Mouse (Mus musculus) adrenal gland, postnatal 4 days (tissue): ENCODE results near the gene Abcb4. TPM values are rescaled to one million over a fixed set of nuclear protein-coding genes. Genes with fewer than 3 reads are reported as not detected.
"Not testable (repeated sequence)": the region's sequence is repeated elsewhere in the genome, so short reads cannot be mapped to it uniquely, and the experiment has no call there.

Source experiments
- DNase-seq, 2 experiments: peaks; one replicate each; pipeline ENCODE4 v3.0.0; 2021 to 2022; ENCODE audit warnings: low spot score in 2 of 2, mixed read lengths in 2 of 2
- long read RNA-seq, 2 experiments: library from polyadenylated mRNA; stranded (forward); transcript quantifications; one replicate each; pipeline ENCODE4 v2.0.0; 2021
- total RNA-seq, 2 experiments: library from RNA; stranded (reverse); gene quantifications; 2 replicates each; pipeline ENCODE4 v1.2.3; 2021

Abcb4 gene
- 10 to 100 TPM in 1 of 2 experiments, 1 to 10 TPM in 1; 7.9 to 17.9 TPM for total RNA-seq
- long read RNA-seq, experiment 1, partial matches to known transcripts: 5 of 9 reads
- long read RNA-seq, experiment 1, other reads (novel, unspliced or antisense): 4 of 9 reads
- long read RNA-seq, experiment 2, full-length matches to known transcripts: 4 of 10 reads
- long read RNA-seq, experiment 2, partial matches to known transcripts: 2 of 10 reads
- long read RNA-seq, experiment 2, other reads (novel, unspliced or antisense): 4 of 10 reads

GRCm38 (mm10) chr5:8893300-8894103 is at the start of gene Abcb4:
Abcb4 (plus strand) TSS chr5:8893717.
- peak; percentile 23 to 43 for DNase-seq

- DNase-seq: not testable (repeated sequence)
Observed at GRCm38 (mm10) chr5:8848607-8849575, 44.6 kb upstream of the Abcb4 start.

GRCm38 (mm10) chr5:8850851-8851250 is 42.7 kb upstream of the Abcb4 start:
- DNase-seq: no peak

GRCm38 (mm10) chr5:8857201-8857600 is 36.3 kb upstream of the Abcb4 start:
- no peak for DNase-seq

- DNase-seq: no peak
Observed at GRCm38 (mm10) chr5:8861811-8862210, 31.7 kb upstream of the Abcb4 start.

- DNase-seq: no peak
Observed at GRCm38 (mm10) chr5:8863580-8864337, 29.8 kb upstream of the Abcb4 start.

- not testable (repeated sequence) for DNase-seq
Observed at GRCm38 (mm10) chr5:8865630-8866029, 27.9 kb upstream of the Abcb4 start.

- DNase-seq: no peak
Observed at GRCm38 (mm10) chr5:8866366-8866765, 27.2 kb upstream of the Abcb4 start.

GRCm38 (mm10) chr5:8868019-8868418 is 25.5 kb upstream of the Abcb4 start:
- no peak for DNase-seq

GRCm38 (mm10) chr5:8872979-8873915 is 20.3 kb upstream of the Abcb4 start:
- DNase-seq: no peak

- no peak for DNase-seq
Observed at GRCm38 (mm10) chr5:8877086-8877485, 16.4 kb upstream of the Abcb4 start.

- no peak for DNase-seq
Observed at GRCm38 (mm10) chr5:8877800-8878199, 15.7 kb upstream of the Abcb4 start.

- DNase-seq: no peak
Observed at GRCm38 (mm10) chr5:8885837-8886236, 7.7 kb upstream of the Abcb4 start.

GRCm38 (mm10) chr5:8894104-8894425 is 548 bp downstream of the Abcb4 start:
- no peak for DNase-seq

- no peak for DNase-seq
Observed at GRCm38 (mm10) chr5:8894641-8895490, 1.3 kb downstream of the Abcb4 start.

- no peak for DNase-seq
Observed at GRCm38 (mm10) chr5:8896198-8896597, 2.7 kb downstream of the Abcb4 start.

GRCm38 (mm10) chr5:8898246-8898645 is 4.7 kb downstream of the Abcb4 start:
- DNase-seq: no peak

- DNase-seq: no peak
Observed at GRCm38 (mm10) chr5:8901001-8901400, 7.5 kb downstream of the Abcb4 start.
